Mouse (Mus musculus): ENCODE measurements at regions not wholly inside any gene's neighbourhood (a gene's known extent, or its start where the extent isn't known, plus 50 kb on each side); places are given as distances from the start of the nearest gene placed in this dataset.

- no peak for DNase-seq (ENCODE audit: low spot score)
Observed at GRCm38 (mm10) chr5:99165807-99166360, 128.7 kb upstream of the Prkg2 start.

GRCm38 (mm10) chr5:99157973-99158372 is 120.8 kb upstream of the Prkg2 start:
- peak; percentile 26 for DNase-seq (ENCODE audit: low spot score)

- no peak for DNase-seq (ENCODE audit: low spot score)
Observed at GRCm38 (mm10) chr5:99153269-99153850, 116.2 kb upstream of the Prkg2 start.

GRCm38 (mm10) chr5:99152299-99152698 is 115.1 kb upstream of the Prkg2 start:
- no peak for DNase-seq (ENCODE audit: low spot score)

GRCm38 (mm10) chr5:99149904-99150303 is 112.8 kb upstream of the Prkg2 start:
- no peak for DNase-seq (ENCODE audit: low spot score)

- DNase-seq (ENCODE audit: low spot score): no peak
Observed at GRCm38 (mm10) chr5:99132670-99133069, 95.5 kb upstream of the Prkg2 start.

- DNase-seq (ENCODE audit: low spot score): no peak
Observed at GRCm38 (mm10) chr5:99128628-99129027, 91.5 kb upstream of the Prkg2 start.

- DNase-seq (ENCODE audit: low spot score): no peak
Observed at GRCm38 (mm10) chr5:99125418-99125817, 88.3 kb upstream of the Prkg2 start.

GRCm38 (mm10) chr5:99111755-99112154 is 74.6 kb upstream of the Prkg2 start:
- no peak for DNase-seq (ENCODE audit: low spot score)

- no peak for DNase-seq (ENCODE audit: low spot score)
Observed at GRCm38 (mm10) chr5:99111235-99111634, 74.1 kb upstream of the Prkg2 start.

- no peak for DNase-seq (ENCODE audit: low spot score)
Observed at GRCm38 (mm10) chr5:99099727-99100116, 62.6 kb upstream of the Prkg2 start.

GRCm38 (mm10) chr5:99099014-99099726 is 62.0 kb upstream of the Prkg2 start:
- no peak for DNase-seq (ENCODE audit: low spot score)

All from heart, adult 8-10 months (tissue).